Mouse (Mus musculus): ENCODE data around the gene Frmd8.
A peak's percentile ranks its signal among the peaks of the same experiment; 100 is the strongest.

Frmd8 gene

GRCm38 (mm10) chr19:5874969-5875480, at the start of gene Frmd8:
Gene Frmd8 (minus strand): TSS chr19:5875274.
- DNase-seq, result peak; percentile 98

- DNase-seq, result peak; percentile 96
Measured at GRCm38 (mm10) chr19:5924713-5925093, 49.6 kb upstream of the Frmd8 start, which contains the start of gene Cdc42ep2. Gene Cdc42ep2 (minus strand): TSS chr19:5924816.

GRCm38 (mm10) chr19:5923990-5924712, 49.1 kb upstream of the Frmd8 start:
- DNase-seq, result peak; percentile 96

- DNase-seq, result no peak
Measured at GRCm38 (mm10) chr19:5922963-5923362, 47.9 kb upstream of the Frmd8 start.

GRCm38 (mm10) chr19:5922119-5922942, 47.3 kb upstream of the Frmd8 start:
- no peak for DNase-seq

- DNase-seq, result peak; percentile 40
Measured at GRCm38 (mm10) chr19:5921715-5922114, 46.6 kb upstream of the Frmd8 start.

- no peak for DNase-seq
Measured at GRCm38 (mm10) chr19:5913007-5913719, 38.1 kb upstream of the Frmd8 start, which contains the start of gene Dpf2. Gene Dpf2 (minus strand): TSS chr19:5913010.

GRCm38 (mm10) chr19:5912103-5913006, 37.3 kb upstream of the Frmd8 start:
- peak; percentile 100 for DNase-seq

GRCm38 (mm10) chr19:5911430-5912102, 36.5 kb upstream of the Frmd8 start:
- no peak for DNase-seq

GRCm38 (mm10) chr19:5910221-5910620, 35.1 kb upstream of the Frmd8 start:
- DNase-seq, result no peak

GRCm38 (mm10) chr19:5907275-5907674, 32.2 kb upstream of the Frmd8 start:
- no peak for DNase-seq

GRCm38 (mm10) chr19:5894002-5894678, 19.1 kb upstream of the Frmd8 start, which contains the start of gene Tigd3:
Gene Tigd3 (minus strand): TSS chr19:5894149.
- DNase-seq, result peak; percentile 97

GRCm38 (mm10) chr19:5893282-5894001, 18.4 kb upstream of the Frmd8 start:
- no peak for DNase-seq

- DNase-seq, result no peak
Measured at GRCm38 (mm10) chr19:5892735-5893134, 17.7 kb upstream of the Frmd8 start.

- DNase-seq, result no peak
Measured at GRCm38 (mm10) chr19:5892262-5892661, 17.2 kb upstream of the Frmd8 start.

- DNase-seq, result no peak
Measured at GRCm38 (mm10) chr19:5891521-5892258, 16.6 kb upstream of the Frmd8 start.

GRCm38 (mm10) chr19:5889211-5889610, 14.1 kb upstream of the Frmd8 start:
- no peak for DNase-seq

- DNase-seq, result no peak
Measured at GRCm38 (mm10) chr19:5887234-5887815, 12.3 kb upstream of the Frmd8 start.

GRCm38 (mm10) chr19:5885838-5886237, 10.8 kb upstream of the Frmd8 start:
- DNase-seq, result peak; percentile 30

Measured in embryo, embryonic 11 days (tissue).